Mouse (Mus musculus) gastrocnemius, adult 2 months (tissue): ENCODE data around the gene Yjefn3. TPM values are rescaled to one million over a fixed set of nuclear protein-coding genes. Genes with fewer than 3 reads are reported as not detected.
A peak's percentile ranks its signal among the peaks of the same experiment; 100 is the strongest.

Experiments
- DNase-seq: peaks from one replicate; pipeline ENCODE4 v3.0.0; 2022
- H3K27ac ChIP-seq: fragments of 200-600 bp; 2 replicates; pipeline ENCODE4 v1.8.1; 2022; ENCODE audit warnings: mild to moderate bottlenecking
- H3K4me3 ChIP-seq: fragments of 200-600 bp; 2 replicates; pipeline ENCODE4 v1.8.1; 2022; ENCODE audit warnings: mild to moderate bottlenecking, moderate library complexity
- CTCF ChIP-seq: fragments of 200-600 bp; IDR thresholded peaks from 2 replicates; pipeline ENCODE4 v1.8.1; 2022; ENCODE audit warnings: antibody characterized with exemption, mild to moderate bottlenecking, moderate library complexity
- intact Hi-C: fragments of 180-260 bp; cut with DNase I; formaldehyde crosslinking; loops from one replicate; pipeline ENCODE4 v1.15.1; 2025
- total RNA-seq, 2 experiments: library from RNA; stranded (reverse); gene quantifications; 2 replicates each; pipeline ENCODE4 v1.2.3; 2021

Yjefn3 gene
- total RNA-seq, 2 experiments from 2014 or later = 9.5 to 14.5 TPM

- peak overlapping the region; percentile 85 for H3K27ac ChIP-seq
- intact Hi-C loops = loop anchor here (1.0 to 10.0 kb wide), 3 partner anchors 17 to 249 kb away; partner anchors contain the start of gene Zfp868
- TF ChIP-seq CTCF = peak; percentile 97
- DNase-seq = peak; percentile 77
- peak overlapping the region; percentile 30 for H3K4me3 ChIP-seq
Observed at GRCm38 (mm10) chr8:69874155-69874554, 28.4 kb downstream of the Yjefn3 start.

GRCm38 (mm10) chr8:69870907-69871306 is 31.6 kb downstream of the Yjefn3 start:
- intact Hi-C loops = loop anchor here (10.0 kb wide), 1 partner anchor 246 kb away; the partner anchor contains the start of gene Zfp868
- no peak overlapping the region for H3K4me3 ChIP-seq
- no peak for TF ChIP-seq CTCF
- H3K27ac ChIP-seq = no peak overlapping the region
- no peak for DNase-seq

GRCm38 (mm10) chr8:69870003-69870765 is 32.3 kb downstream of the Yjefn3 start:
- no peak for DNase-seq
- no peak overlapping the region for H3K27ac ChIP-seq
- TF ChIP-seq CTCF = no peak
- H3K4me3 ChIP-seq = no peak overlapping the region
- intact Hi-C loops = loop anchor here (10.0 kb wide), 1 partner anchor 245 kb away; the partner anchor contains the start of gene Zfp868

- DNase-seq = no peak
- H3K4me3 ChIP-seq = no peak overlapping the region
- intact Hi-C loops = no loop called here
- peak overlapping the region; percentile 73 for H3K27ac ChIP-seq
- no peak for TF ChIP-seq CTCF
Observed at GRCm38 (mm10) chr8:69867696-69868326, 34.7 kb downstream of the Yjefn3 start.

- no peak overlapping the region for H3K27ac ChIP-seq
- no peak overlapping the region for H3K4me3 ChIP-seq
- no peak for TF ChIP-seq CTCF
- DNase-seq = no peak
- intact Hi-C loops = no loop called here
Observed at GRCm38 (mm10) chr8:69864180-69864579, 38.3 kb downstream of the Yjefn3 start.

GRCm38 (mm10) chr8:69863387-69864020 is 39.0 kb downstream of the Yjefn3 start:
- TF ChIP-seq CTCF = no peak
- Histone ChIP-seq H3K27ac (no peak overlapping the region), H3K4me3 (no peak overlapping the region)
- no peak for DNase-seq
- intact Hi-C loops = no loop called here

- Histone ChIP-seq H3K27ac (no peak overlapping the region), H3K4me3 (no peak overlapping the region)
- DNase-seq = no peak
- intact Hi-C loops = no loop called here
- TF ChIP-seq CTCF = no peak
Observed at GRCm38 (mm10) chr8:69861251-69861650, 41.3 kb downstream of the Yjefn3 start.

- intact Hi-C loops = no loop called here
- DNase-seq = no peak
- Histone ChIP-seq H3K4me3 (no peak overlapping the region), H3K27ac (no peak overlapping the region)
- TF ChIP-seq CTCF = no peak; the same call in 1 of the 2 replicates
Observed at GRCm38 (mm10) chr8:69860807-69861206, 41.7 kb downstream of the Yjefn3 start.

- no peak overlapping the region for H3K27ac ChIP-seq
- intact Hi-C loops = no loop called here
- TF ChIP-seq CTCF = no peak
- DNase-seq = no peak
- H3K4me3 ChIP-seq = no peak overlapping the region
Observed at GRCm38 (mm10) chr8:69853869-69854268, 48.6 kb downstream of the Yjefn3 start.

GRCm38 (mm10) chr8:69850926-69851506 is 51.5 kb downstream of the Yjefn3 start:
- Histone ChIP-seq H3K4me3 (no peak overlapping the region), H3K27ac (no peak overlapping the region)
- intact Hi-C loops = no loop called here
- no peak for TF ChIP-seq CTCF
- DNase-seq = no peak

- intact Hi-C loops = no loop called here
- Histone ChIP-seq H3K27ac (no peak overlapping the region), H3K4me3 (no peak overlapping the region)
- DNase-seq = no peak
- peak; percentile 35 for TF ChIP-seq CTCF
Observed at GRCm38 (mm10) chr8:69849899-69850298, 52.6 kb downstream of the Yjefn3 start.

GRCm38 (mm10) chr8:69848951-69849350 is 53.6 kb downstream of the Yjefn3 start:
- intact Hi-C loops = no loop called here
- H3K27ac ChIP-seq = no peak overlapping the region
- no peak overlapping the region for H3K4me3 ChIP-seq
- DNase-seq = no peak
- TF ChIP-seq CTCF = no peak
